Mouse (Mus musculus): Measurements from ENCODE around the gene Cnpy4. TPM values are rescaled to one million over a fixed set of nuclear protein-coding genes. Genes with fewer than 3 reads are reported as not detected.

Cnpy4 gene
- total RNA-seq (2017) = 37.3 and 41.4 TPM in 2 replicates

DNA sequence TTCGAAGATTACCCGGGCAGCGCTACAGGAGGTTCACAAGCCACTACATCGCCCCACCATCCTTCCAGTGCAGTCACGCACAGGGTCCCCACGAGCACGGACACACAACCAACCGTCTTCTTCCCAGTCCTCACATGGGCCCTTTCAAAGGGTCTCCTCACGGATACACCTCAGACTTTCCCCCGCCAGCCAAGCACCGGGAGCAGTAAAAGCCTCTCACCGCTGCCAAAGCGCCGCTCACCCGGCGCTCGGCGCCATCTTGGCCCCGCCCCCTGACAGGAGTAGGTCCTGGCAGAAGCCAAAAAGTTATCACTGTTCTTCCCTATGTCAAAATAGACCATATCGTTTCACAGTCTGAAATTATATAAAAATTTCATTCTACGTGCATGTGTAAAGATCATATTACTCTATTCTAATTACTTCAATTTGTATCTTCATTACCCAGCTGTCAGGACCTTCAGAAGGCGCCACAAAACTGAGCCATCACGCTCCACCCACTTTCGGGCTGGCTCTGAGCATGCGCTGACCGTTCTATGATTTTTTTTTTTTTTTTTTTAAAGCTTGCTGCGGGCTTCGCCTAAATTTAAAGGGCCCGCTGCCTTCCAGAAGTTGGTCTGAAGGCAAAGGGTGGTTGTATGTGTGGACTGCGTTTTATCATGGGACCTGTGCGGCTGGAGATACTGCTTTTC lies at the start of gene Cnpy4, which contains the start of gene Taf6:
Gene Cnpy4 (plus strand): TSS at position 536 of the 689 bp plus-strand sequence.
Gene Taf6 (minus strand): TSS at position 502 of the 689 bp plus-strand sequence.
- ATAC-seq (replicated peaks; ENCODE audit: low read depth, poor library complexity, severe bottlenecking) = peak; percentile 81

DNA sequence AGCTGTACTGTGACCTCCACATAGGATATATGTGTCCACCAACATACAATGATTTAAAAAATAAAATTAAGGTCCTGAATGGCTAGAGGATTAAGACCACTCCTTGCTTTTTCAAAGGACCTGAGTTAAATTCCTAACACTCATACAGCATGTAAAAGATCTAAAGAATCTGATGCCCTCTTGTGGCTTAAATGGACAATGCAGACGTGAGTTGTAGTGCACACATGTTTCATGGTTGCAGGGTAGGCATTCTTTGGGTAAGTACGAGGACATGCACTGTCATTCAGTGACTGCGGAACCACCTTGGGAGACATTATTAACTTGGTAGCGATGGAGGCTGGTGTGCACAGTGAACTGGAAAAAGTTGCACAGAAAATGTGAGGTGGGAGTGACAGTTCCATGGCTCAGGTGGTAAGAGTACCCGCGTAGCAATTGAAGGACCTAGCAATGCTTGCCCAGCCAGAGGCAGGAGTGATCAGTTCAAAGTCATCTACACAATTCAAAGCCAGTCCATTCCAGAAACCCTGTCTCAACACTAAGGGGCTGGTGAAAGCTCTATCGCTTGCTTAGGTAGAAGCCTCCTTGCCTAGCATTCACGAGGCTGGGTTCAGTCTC lies 49.2 kb upstream of the Cnpy4 start:
- peak; percentile 89 for ATAC-seq (replicated peaks; ENCODE audit: low read depth, poor library complexity, severe bottlenecking)

DNA sequence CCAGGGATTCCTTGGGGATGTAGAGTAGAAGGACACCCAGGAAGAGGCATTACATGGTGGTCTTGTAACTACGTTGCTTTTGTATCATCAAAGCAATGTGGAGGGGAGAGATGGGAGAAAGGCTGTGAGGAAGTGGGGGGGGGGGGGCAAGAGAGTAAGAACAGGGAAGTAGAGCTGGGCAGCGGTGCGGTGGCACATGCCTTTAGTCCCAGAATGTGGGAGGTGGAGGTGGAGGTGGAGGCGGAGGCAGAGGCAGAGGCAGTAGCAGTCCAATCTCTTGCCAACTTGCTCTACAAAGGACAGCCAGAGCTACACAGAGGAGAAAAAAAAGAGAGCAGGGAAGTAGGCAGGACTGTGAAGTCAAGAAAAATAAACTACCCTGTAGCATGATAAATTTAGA lies 48.7 kb upstream of the Cnpy4 start:
- ATAC-seq (replicated peaks; ENCODE audit: low read depth, poor library complexity, severe bottlenecking) = peak; percentile 36; the same call in 1 of the 2 replicates

- ATAC-seq (replicated peaks; ENCODE audit: low read depth, poor library complexity, severe bottlenecking) = no peak
Observed at GRCm38 (mm10) chr5:138154390-138154789, 32.9 kb upstream of the Cnpy4 start.

DNA sequence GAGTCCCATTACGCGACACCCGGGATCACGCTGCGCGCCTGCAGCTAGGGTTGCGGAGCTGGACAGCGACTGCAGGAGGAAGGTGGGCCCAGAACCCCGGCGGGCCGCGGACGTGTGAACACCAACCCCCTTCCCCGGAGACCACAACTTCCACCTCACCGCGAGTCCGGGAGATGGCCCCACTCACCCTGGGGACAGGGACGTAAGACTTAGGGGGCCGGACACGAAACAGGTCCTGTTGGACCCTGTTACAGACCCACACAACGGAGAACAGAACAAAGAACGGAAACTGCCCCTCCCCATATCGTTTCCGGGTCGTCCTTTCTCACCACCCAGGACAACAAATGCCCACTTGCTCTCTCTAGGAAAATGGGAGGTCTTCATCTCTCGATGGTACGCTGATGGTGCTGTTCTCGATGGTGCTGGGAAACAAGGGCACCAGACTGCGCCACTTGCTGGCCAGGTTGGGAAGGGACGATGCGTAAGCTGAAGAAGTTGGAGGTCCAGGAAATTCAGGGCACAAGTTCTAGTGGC lies 31.8 kb upstream of the Cnpy4 start, which contains the start of gene Zfp113:
Gene Zfp113 (minus strand): TSS at position 302 of the 534 bp plus-strand sequence.
- ATAC-seq (replicated peaks; ENCODE audit: low read depth, poor library complexity, severe bottlenecking) = peak; percentile 97

GRCm38 (mm10) chr5:138160224-138160762 lies 27.0 kb upstream of the Cnpy4 start:
- no peak for ATAC-seq (replicated peaks; ENCODE audit: low read depth, poor library complexity, severe bottlenecking)

DNA sequence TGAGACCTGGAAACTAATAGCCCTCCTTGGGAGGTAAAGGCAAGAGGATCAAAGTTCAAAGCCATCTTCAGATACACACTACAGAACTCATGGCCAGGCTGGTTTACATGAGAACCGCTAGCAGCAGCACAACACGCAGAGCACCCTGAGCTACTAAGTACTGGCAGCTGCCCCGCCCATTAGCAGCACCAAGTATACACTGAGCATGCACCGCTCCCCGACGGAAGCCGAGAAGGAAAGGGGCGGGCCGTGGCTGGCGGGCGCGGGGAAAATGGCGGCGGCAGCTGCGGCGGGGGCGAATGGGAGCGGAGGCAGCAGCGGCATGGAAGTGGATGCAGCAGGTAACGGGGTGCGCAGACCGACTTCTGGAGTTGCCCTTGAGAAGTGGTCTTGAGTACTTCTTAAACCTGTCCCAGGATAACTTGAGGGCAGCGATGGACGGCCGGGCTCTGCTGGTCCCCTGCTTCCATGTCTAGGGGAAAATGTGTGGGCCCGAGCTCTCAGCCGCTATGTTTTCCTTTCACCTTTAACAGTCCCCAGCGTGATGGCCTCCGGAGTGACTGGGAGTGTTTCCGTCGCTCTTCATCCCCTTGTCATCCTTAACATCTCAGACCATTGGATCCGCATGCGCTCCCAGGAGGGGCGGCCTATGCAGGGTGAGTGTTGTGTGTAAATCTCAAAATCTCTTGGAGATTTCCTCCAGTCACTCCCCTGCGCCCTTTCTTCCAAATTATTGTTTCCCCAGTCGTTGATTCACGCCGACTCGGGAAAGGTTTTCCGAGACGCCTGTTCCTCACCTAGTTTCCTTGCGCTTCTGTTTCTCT lies 26.2 kb upstream of the Cnpy4 start, which contains the start of gene Cops6:
Gene Cops6 (plus strand): TSS at position 230 of the 824 bp plus-strand sequence.
- ATAC-seq (replicated peaks; ENCODE audit: low read depth, poor library complexity, severe bottlenecking) = peak; percentile 95

GRCm38 (mm10) chr5:138163046-138163445 lies 24.2 kb upstream of the Cnpy4 start:
- ATAC-seq (replicated peaks; ENCODE audit: low read depth, poor library complexity, severe bottlenecking) = no peak

DNA sequence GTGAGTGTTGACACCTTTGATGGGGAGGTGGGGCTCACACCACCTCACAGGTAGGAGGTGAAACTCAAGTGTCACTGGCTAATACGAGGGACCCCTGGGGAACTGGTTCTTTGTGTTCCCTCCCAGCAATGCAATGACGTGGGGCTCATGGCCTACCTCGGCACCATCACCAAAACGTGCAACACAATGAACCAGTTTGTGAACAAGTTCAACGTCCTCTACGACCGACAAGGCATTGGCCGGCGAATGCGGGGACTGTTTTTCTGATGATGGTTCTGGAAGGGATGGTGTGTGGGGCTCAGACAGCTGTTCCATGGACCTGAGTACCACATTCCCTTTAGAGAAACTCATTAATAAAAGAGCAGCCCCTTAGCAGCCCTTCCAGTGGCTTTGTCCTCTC lies 23.7 kb upstream of the Cnpy4 start:
- no peak for ATAC-seq (replicated peaks; ENCODE audit: low read depth, poor library complexity, severe bottlenecking)

GRCm38 (mm10) chr5:138165594-138165993 lies 21.7 kb upstream of the Cnpy4 start:
- ATAC-seq (replicated peaks; ENCODE audit: low read depth, poor library complexity, severe bottlenecking) = no peak

- ATAC-seq (replicated peaks; ENCODE audit: low read depth, poor library complexity, severe bottlenecking) = peak; percentile 68
Observed at GRCm38 (mm10) chr5:138170936-138171561, 16.2 kb upstream of the Cnpy4 start.

DNA sequence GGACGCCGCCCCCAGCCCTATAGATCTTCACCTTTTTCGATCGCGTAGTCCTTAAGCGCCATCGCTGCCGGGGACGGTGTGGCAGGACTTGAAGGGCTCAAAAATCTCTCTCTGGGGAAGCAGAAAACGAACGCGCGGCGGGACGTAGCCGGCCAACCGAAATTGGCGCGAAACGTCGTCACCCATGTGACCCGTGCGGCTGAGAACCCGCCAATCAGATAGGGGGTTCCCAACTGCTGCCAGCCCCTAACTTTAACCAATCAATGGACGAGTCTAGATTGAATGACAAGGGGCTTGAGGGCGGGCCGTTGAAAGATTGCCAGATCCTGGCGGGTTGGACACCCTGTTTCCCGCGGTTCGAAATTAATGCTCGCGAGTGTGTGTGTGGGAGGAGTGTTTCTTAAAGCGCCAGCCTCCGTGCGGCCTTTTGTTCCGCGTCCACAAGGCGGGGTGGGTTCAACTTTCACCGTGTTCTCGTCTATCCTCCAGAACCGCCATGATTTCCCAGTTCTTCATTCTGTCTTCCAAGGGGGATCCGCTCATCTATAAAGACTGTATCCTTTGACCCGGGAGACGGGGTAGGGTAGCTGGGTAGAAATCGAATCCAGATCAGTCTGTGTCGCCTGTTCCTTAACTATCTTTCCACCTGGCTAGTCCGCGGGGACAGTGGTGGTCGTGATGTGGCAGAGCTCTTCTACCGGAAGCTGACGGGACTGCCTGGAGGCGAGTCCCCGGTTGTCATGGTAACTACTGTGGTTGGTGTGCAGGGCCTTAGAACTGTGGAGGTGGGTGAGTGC lies 15.4 kb upstream of the Cnpy4 start, which contains the start of the genes Ap4m1 and Mcm7:
Gene Ap4m1 (plus strand): TSS at position 308 of the 797 bp plus-strand sequence.
Gene Mcm7 (minus strand): TSS at position 728 of the 797 bp plus-strand sequence.
- peak; percentile 75 for ATAC-seq (replicated peaks; ENCODE audit: low read depth, poor library complexity, severe bottlenecking)

DNA sequence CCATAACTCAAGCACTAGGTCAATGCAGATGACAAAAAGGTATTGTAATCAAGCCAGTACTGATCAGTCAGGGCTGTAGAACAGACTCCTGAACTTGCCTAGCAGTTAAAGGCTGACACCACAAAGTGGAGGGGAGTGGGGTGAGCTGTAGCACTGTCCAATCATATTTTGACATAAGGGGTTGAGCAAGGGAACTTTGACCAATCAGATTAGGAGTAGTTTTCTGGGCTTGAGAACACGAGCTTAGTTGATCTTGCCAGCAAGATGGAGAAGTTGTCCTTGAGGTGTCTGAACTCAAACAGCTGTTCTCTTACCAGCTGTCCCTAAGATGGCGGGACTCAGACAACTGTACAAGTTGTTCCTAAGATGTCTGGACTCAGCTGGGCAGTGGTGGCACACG lies 14.1 kb upstream of the Cnpy4 start:
- ATAC-seq (replicated peaks; ENCODE audit: low read depth, poor library complexity, severe bottlenecking) = no peak

DNA sequence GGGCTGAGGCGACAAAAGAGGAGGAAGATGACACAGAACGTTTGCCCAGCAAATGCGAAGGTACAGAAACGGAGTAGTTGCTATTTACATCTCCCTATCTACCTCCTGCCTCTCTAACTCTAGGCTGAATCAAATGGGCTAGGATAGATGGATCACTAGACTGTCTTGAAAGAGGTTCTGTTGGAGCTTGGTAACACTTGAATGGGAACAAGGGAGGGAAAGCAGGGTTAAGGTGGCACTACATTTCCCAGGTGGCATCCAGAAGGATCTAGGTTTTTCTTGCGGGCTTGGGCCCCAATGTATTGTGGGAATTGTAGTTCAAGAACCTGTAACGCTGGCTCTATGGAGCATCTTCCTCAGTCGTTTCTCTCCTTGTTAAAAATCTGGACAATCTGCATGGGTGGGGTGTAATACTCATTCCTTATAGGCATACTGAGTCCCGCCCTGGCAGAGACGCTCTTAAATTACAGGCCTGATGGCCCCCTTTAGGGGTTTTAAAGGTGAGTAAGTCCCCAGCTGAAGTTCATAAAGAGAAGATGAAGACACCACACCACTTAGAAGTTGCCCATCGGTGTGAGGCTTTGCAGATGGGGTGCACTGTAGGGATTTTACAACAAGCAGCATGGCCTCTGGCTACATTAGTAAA lies 499 bp downstream of the Cnpy4 start:
- ATAC-seq (replicated peaks; ENCODE audit: low read depth, poor library complexity, severe bottlenecking) = peak; percentile 83

- peak; percentile 81 for ATAC-seq (replicated peaks; ENCODE audit: low read depth, poor library complexity, severe bottlenecking)
Observed at GRCm38 (mm10) chr5:138193771-138194727, 6.8 kb downstream of the Cnpy4 start, which contains the start of gene Mblac1. Gene Mblac1 (plus strand): TSS chr5:138194314.

DNA sequence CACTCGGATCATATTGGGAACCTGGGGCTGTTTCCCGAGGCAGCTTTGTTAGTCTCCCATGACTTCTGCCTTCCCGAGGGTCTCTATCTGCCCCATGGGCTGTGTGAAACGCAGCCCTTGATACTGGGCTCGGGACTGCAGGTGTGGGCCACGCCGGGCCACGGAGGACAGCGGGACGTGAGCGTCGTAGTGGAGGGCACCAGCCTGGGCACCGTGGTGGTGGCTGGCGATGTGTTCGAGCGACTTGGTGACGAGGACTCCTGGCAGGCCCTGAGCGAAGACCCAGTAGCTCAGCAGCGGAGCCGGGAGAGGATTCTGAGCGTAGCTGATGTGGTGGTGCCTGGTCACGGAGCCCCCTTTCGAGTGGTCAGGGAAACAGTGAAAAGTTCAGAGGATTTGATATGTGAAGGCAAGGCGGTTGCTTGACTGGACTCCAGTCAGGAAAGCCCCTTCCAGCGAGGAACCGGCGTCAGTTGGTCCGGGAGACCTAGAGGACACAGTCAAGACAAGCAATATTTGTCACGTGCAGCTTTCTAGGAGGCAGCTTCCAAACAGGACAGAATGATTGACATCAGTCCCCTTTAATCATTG lies 7.6 kb downstream of the Cnpy4 start:
- ATAC-seq (replicated peaks; ENCODE audit: low read depth, poor library complexity, severe bottlenecking) = peak; percentile 27

DNA sequence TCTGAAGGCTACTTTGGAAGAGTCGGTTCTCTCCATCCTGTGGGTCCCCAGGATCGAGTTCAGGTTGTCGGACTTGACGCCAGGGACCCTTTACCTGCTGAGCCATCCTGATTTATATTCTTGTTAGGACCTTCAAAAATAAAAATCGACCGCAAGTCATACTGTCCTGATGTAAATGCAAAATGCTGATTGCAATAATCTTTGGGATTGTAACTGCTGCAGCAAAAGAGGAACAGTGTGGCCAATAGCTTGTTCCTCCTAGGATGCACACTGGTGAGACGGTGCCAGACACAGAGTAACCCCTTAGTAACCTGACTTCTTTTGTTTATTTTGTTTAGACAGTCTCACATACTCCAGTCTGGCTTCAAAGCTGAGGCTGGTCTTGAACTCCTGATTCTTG lies 8.2 kb downstream of the Cnpy4 start:
- peak; percentile 39; the same call in 1 of the 2 replicates for ATAC-seq (replicated peaks; ENCODE audit: low read depth, poor library complexity, severe bottlenecking)

Data from common myeloid progenitor, adult 5-6 weeks (primary cell).